Mouse (Mus musculus): Measurements from ENCODE around the gene Kdm4c. TPM values are rescaled to one million over a fixed set of nuclear protein-coding genes. Genes with fewer than 3 reads are reported as not detected.

The Kdm4c gene
- total and polyA plus RNA-seq, 2 experiments: 0.81 to 8.7 TPM

- Histone ChIP-seq H3K27me3 (ENCODE audit: control insufficient read depth, insufficient read depth, low read length) (no peaks in the 10 kb centered on the region), H3K4me1 (ENCODE audit: control insufficient read depth, insufficient read depth, low read length) (peaks cover 11% of the 10 kb centered on the region), H3K4me3 (ENCODE audit: insufficient read depth, low read depth, low read length) (no peak overlapping the region), H3K9ac (ENCODE audit: low read depth, low read length) (no peak overlapping the region), H3K79me2 (ENCODE audit: control insufficient read depth, insufficient read depth, low read length) (peaks cover 17% of the 10 kb centered on the region; the same call in 1 of the 2 replicates), H3K27ac (replicated peaks; ENCODE audit: insufficient read depth, low read depth, low read length) (no peak overlapping the region), H3K36me3 (ENCODE audit: control insufficient read depth, insufficient read depth, low read length) (0 out of 2 replicates have a peak, but pooled peaks cover 2% of the 10 kb centered on the region)
- DNase-seq (ENCODE audit: extremely low read depth, low read depth, low spot score): no peak
- WGBS: 79% methylated on average over 1 of the region's 1 CpGs
- no peak for TF ChIP-seq CTCF (IDR thresholded peaks at IDR 0.05; ENCODE audit: low read depth, low read length)
- TF ChIP-seq POLR2A (IDR thresholded peaks at IDR 0.05; ENCODE audit: extremely low read depth, insufficient read depth, low read length): no peak
Observed at GRCm38 (mm10) chr4:74258538-74258937, 16.2 kb downstream of the Kdm4c start.

GRCm38 (mm10) chr4:74259331-74259730, 17.0 kb downstream of the Kdm4c start:
- no peak overlapping the region for H3K27ac ChIP-seq (replicated peaks; ENCODE audit: insufficient read depth, low read depth, low read length)
- no peak overlapping the region for H3K4me3 ChIP-seq (ENCODE audit: insufficient read depth, low read depth, low read length)
- no peak overlapping the region for H3K9ac ChIP-seq (ENCODE audit: low read depth, low read length)
- H3K36me3 ChIP-seq (ENCODE audit: control insufficient read depth, insufficient read depth, low read length): 0 out of 2 replicates have a peak, but pooled peaks cover 2% of the 10 kb centered on the region
- 58% methylated on average over 3 of the region's 3 CpGs for WGBS
- no peaks in the 10 kb centered on the region for H3K27me3 ChIP-seq (ENCODE audit: control insufficient read depth, insufficient read depth, low read length)
- peaks cover 11% of the 10 kb centered on the region for H3K4me1 ChIP-seq (ENCODE audit: control insufficient read depth, insufficient read depth, low read length)
- no peak for DNase-seq (ENCODE audit: extremely low read depth, low read depth, low spot score)
- TF ChIP-seq POLR2A (IDR thresholded peaks at IDR 0.05; ENCODE audit: extremely low read depth, insufficient read depth, low read length): no peak
- TF ChIP-seq CTCF (IDR thresholded peaks at IDR 0.05; ENCODE audit: low read depth, low read length): no peak
- H3K79me2 ChIP-seq (ENCODE audit: control insufficient read depth, insufficient read depth, low read length): peaks cover 15% of the 10 kb centered on the region; the same call in 1 of the 2 replicates

GRCm38 (mm10) chr4:74261879-74262278, 19.6 kb downstream of the Kdm4c start:
- Histone ChIP-seq H3K27me3 (ENCODE audit: control insufficient read depth, insufficient read depth, low read length) (no peaks in the 10 kb centered on the region), H3K27ac (replicated peaks; ENCODE audit: insufficient read depth, low read depth, low read length) (no peak overlapping the region), H3K36me3 (ENCODE audit: control insufficient read depth, insufficient read depth, low read length) (peaks cover 4% of the 10 kb centered on the region; the same call in 1 of the 2 replicates), H3K4me3 (ENCODE audit: insufficient read depth, low read depth, low read length) (no peak overlapping the region), H3K9ac (ENCODE audit: low read depth, low read length) (no peak overlapping the region), H3K4me1 (ENCODE audit: control insufficient read depth, insufficient read depth, low read length) (peaks cover 11% of the 10 kb centered on the region), H3K79me2 (ENCODE audit: control insufficient read depth, insufficient read depth, low read length) (peaks cover 8% of the 10 kb centered on the region; the same call in 1 of the 2 replicates)
- no peak for DNase-seq (ENCODE audit: extremely low read depth, low read depth, low spot score)
- no peak for TF ChIP-seq POLR2A (IDR thresholded peaks at IDR 0.05; ENCODE audit: extremely low read depth, insufficient read depth, low read length)
- no peak for TF ChIP-seq CTCF (IDR thresholded peaks at IDR 0.05; ENCODE audit: low read depth, low read length)

GRCm38 (mm10) chr4:74264428-74264955, 22.2 kb downstream of the Kdm4c start:
- H3K27ac ChIP-seq (replicated peaks; ENCODE audit: insufficient read depth, low read depth, low read length): no peak overlapping the region
- peaks cover 10% of the 10 kb centered on the region for H3K36me3 ChIP-seq (ENCODE audit: control insufficient read depth, insufficient read depth, low read length)
- no peaks in the 10 kb centered on the region for H3K27me3 ChIP-seq (ENCODE audit: control insufficient read depth, insufficient read depth, low read length)
- WGBS: 94% methylated on average over 5 of the region's 5 CpGs
- no peak overlapping the region for H3K4me3 ChIP-seq (ENCODE audit: insufficient read depth, low read depth, low read length)
- H3K4me1 ChIP-seq (ENCODE audit: control insufficient read depth, insufficient read depth, low read length): peaks cover 2% of the 10 kb centered on the region
- TF ChIP-seq POLR2A (IDR thresholded peaks at IDR 0.05; ENCODE audit: extremely low read depth, insufficient read depth, low read length) (no peak), CTCF (IDR thresholded peaks at IDR 0.05; ENCODE audit: low read depth, low read length) (no peak)
- peaks cover 7% of the 10 kb centered on the region; the same call in 1 of the 2 replicates for H3K79me2 ChIP-seq (ENCODE audit: control insufficient read depth, insufficient read depth, low read length)
- no peak overlapping the region for H3K9ac ChIP-seq (ENCODE audit: low read depth, low read length)
- no peak for DNase-seq (ENCODE audit: extremely low read depth, low read depth, low spot score)

- WGBS: 88% methylated on average over 5 of the region's 5 CpGs
- Histone ChIP-seq H3K4me3 (ENCODE audit: insufficient read depth, low read depth, low read length) (no peak overlapping the region), H3K9ac (ENCODE audit: low read depth, low read length) (no peak overlapping the region), H3K27ac (replicated peaks; ENCODE audit: insufficient read depth, low read depth, low read length) (no peak overlapping the region), H3K36me3 (ENCODE audit: control insufficient read depth, insufficient read depth, low read length) (peaks cover 13% of the 10 kb centered on the region), H3K4me1 (ENCODE audit: control insufficient read depth, insufficient read depth, low read length) (no peaks in the 10 kb centered on the region), H3K79me2 (ENCODE audit: control insufficient read depth, insufficient read depth, low read length) (peaks cover 4% of the 10 kb centered on the region; the same call in 1 of the 2 replicates), H3K27me3 (ENCODE audit: control insufficient read depth, insufficient read depth, low read length) (no peaks in the 10 kb centered on the region)
- TF ChIP-seq CTCF (IDR thresholded peaks at IDR 0.05; ENCODE audit: low read depth, low read length) (no peak), POLR2A (IDR thresholded peaks at IDR 0.05; ENCODE audit: extremely low read depth, insufficient read depth, low read length) (no peak)
- no peak for DNase-seq (ENCODE audit: extremely low read depth, low read depth, low spot score)
Observed at GRCm38 (mm10) chr4:74271180-74271579, 28.9 kb downstream of the Kdm4c start.

- H3K4me3 ChIP-seq (ENCODE audit: insufficient read depth, low read depth, low read length): no peak overlapping the region
- no peak for TF ChIP-seq POLR2A (IDR thresholded peaks at IDR 0.05; ENCODE audit: extremely low read depth, insufficient read depth, low read length)
- no peak for TF ChIP-seq CTCF (IDR thresholded peaks at IDR 0.05; ENCODE audit: low read depth, low read length)
- no peak overlapping the region for H3K27ac ChIP-seq (replicated peaks; ENCODE audit: insufficient read depth, low read depth, low read length)
- peaks cover 3% of the 10 kb centered on the region for H3K36me3 ChIP-seq (ENCODE audit: control insufficient read depth, insufficient read depth, low read length)
- H3K79me2 ChIP-seq (ENCODE audit: control insufficient read depth, insufficient read depth, low read length): no peaks in the 10 kb centered on the region; the same call in 1 of the 2 replicates
- no peaks in the 10 kb centered on the region for H3K27me3 ChIP-seq (ENCODE audit: control insufficient read depth, insufficient read depth, low read length)
- 87% methylated on average over 1 of the region's 1 CpGs for WGBS
- H3K4me1 ChIP-seq (ENCODE audit: control insufficient read depth, insufficient read depth, low read length): no peaks in the 10 kb centered on the region
- no peak for DNase-seq (ENCODE audit: extremely low read depth, low read depth, low spot score)
- no peak overlapping the region for H3K9ac ChIP-seq (ENCODE audit: low read depth, low read length)
Observed at GRCm38 (mm10) chr4:74277486-74277885, 35.2 kb downstream of the Kdm4c start.
